Mouse (Mus musculus): Measurements from ENCODE around the gene Rwdd3.

Rwdd3 gene

DNA sequence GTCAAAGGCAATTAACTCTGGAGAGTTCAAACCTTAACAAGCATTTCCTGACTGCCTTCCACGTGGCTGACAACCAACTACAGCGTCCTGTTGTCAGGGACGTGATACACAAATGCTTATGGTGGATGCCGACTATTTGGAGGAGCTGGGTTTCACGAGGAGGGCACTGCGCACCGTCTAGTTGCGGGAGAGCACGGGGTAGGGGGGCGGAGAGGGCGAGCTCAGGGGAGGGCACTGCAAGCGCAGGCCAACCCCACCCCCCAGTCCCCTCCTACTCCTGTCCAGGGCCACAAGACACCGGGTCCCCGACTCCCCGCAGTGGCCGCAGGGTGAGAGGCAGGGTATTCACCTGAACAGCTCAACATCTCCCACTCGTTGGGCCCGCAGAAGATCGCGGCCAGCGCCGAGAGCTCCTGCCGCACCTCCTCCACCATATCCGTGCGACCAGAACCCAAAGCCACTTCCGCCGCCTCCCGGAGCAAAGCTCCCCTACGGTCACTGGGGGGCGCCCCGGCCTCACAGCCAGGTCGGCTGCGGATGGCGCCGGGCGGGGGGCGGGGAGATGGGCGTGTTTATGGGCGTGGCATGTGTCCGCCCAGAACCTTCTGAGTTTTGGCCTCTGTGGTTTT, at the start of gene Rwdd3:
Rwdd3 (minus strand) TSS at position 453 of the 629 bp plus-strand sequence.
- DNase-seq = peak; percentile 90

DNA sequence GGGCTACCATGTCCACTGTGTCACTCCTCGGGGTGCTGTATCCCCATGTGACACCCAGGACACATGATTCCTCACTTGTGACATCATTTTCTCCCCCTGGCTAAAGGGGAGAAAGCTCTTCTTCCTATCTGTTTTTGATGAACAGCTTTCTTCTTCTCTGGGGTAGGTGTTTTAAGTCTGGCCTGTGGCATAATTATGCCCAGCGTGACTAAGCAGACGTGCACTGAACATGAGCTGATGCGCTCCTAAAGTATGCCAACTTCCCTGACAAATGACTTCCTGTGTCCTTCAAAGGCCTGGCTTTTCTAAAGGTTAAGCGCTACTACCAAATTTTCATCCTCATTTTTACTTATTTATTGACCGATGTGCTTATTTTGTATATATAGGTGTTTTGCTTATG, 45.5 kb upstream of the Rwdd3 start:
- DNase-seq = no peak

DNA sequence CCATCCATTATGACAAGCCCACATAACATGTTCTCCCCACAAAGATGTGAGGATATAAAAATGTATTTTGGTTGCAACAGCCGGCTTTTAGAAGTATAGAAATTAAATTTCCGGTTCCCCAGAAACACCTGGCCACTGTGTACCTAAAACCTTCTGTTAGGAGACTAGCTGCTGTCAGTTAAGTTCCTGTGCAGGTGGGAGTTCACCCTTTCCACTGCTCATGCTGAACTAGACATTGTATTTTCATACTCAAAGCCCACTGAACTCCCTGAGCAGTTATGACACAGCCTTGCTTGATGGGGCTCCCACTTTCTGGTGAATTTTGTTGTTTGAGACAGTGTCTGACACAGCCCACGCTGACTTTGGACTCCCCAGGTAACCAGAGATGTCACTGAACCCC, 42.0 kb upstream of the Rwdd3 start:
- DNase-seq = no peak

DNA sequence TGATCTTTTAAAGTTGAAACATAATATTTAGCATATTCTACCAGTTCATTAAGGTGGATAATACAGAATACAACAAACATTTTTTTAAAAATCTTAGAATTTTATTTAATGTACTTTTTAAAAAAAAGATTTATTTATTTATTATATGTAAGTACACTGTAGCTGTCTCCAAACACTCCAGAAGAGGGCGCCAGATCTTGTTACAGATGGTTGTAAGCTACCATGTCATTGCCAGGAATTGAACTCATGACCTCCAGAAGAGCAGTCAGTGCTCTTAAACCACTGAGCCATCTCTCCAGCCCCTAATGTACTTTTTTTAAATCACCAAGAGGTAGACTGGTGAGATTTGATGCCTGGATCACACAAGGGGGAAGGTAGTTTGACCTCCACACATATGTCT, 40.7 kb upstream of the Rwdd3 start:
- no peak for DNase-seq

DNA sequence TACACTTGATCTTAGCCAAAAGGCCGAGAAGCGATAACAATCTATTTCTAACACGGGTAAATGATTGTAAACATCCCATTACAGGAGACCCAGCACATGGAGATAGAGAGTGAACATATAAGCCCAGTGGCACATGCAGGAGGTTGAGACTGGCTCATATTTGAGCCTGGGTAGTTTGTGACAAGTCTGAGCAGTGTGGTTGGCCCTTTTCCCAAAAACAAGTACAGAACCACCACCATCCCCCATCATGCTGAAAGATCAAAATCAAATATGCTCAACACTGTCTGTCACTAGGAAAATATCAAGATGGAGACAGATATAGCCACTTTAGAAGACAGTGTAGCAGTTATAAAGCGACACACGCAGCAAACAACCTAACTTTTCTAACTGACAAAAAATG, 37.5 kb upstream of the Rwdd3 start:
- DNase-seq = no peak

- DNase-seq = no peak
Observed at GRCm38 (mm10) chr3:121206202-121206882, 34.8 kb upstream of the Rwdd3 start.

DNA sequence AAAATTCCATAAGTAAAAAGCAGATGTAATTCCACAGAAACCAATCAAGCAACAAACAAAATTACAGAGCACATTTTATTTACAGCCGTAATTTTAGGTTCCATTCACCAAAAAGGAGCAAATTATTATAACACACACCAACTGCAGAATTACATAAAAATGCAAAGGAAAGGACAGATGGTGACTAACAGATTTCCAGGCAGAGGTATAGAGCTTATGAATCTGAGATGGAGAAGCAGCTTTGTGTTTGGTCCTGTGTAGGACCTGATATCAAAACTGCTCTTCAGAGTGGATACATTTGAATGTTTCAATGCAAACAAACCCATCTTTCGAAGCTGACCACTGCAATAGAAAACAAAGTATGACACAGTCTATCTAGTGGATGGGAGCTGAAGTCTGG, 31.1 kb upstream of the Rwdd3 start:
- DNase-seq = no peak

- DNase-seq = no peak
Observed at GRCm38 (mm10) chr3:121201012-121201747, 29.7 kb upstream of the Rwdd3 start.

- no peak for DNase-seq
Observed at GRCm38 (mm10) chr3:121189199-121189598, 17.7 kb upstream of the Rwdd3 start.

- no peak for DNase-seq
Observed at GRCm38 (mm10) chr3:121187510-121187909, 16.0 kb upstream of the Rwdd3 start.

DNA sequence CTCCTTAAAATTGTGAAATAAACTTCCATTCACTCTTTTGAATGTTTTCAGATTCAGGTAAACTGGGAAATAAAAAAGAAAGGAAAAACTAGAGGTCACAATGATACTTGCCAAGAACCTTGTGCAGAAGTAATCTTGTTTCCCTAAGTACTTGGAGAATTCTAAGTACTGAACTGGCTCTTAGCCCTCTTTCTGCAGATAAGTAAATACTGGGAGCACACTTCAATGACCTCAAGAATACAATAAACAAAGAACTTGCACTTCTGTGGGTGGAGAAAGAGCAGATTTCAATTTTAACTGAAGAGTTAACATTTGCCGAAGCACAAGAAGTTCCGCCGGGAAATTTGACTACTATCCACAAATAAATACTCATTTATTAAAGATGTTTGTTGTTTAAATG, 15.4 kb upstream of the Rwdd3 start:
- no peak for DNase-seq

GRCm38 (mm10) chr3:121185197-121185596, 13.7 kb upstream of the Rwdd3 start:
- DNase-seq = no peak

DNA sequence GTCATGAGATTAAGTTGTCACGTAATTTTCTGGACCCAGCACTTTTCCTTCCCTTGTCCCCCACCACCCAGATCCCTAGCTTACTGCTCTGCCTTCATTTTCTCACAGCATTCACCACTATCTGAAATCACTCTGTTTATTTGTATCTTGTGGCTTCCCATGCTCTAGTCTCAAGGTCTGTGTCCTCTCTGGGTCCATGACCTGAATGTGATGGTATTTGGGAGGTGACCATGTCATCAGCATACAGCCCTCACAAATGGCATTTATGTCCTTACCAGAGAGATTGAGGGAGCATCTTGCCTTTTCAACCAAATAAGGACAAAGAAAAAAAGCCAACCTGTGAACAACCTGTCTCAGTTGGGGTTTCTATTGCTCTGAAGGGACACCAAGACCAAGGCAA, 4.5 kb upstream of the Rwdd3 start:
- no peak for DNase-seq

GRCm38 (mm10) chr3:121174248-121174945, 2.9 kb upstream of the Rwdd3 start:
- no peak for DNase-seq

- no peak for DNase-seq
Observed at GRCm38 (mm10) chr3:121172718-121173117, 1.2 kb upstream of the Rwdd3 start.

GRCm38 (mm10) chr3:121171872-121172265, 374 bp upstream of the Rwdd3 start:
- no peak for DNase-seq

- DNase-seq = no peak
Observed at GRCm38 (mm10) chr3:121170631-121171030, 864 bp downstream of the Rwdd3 start.

DNA sequence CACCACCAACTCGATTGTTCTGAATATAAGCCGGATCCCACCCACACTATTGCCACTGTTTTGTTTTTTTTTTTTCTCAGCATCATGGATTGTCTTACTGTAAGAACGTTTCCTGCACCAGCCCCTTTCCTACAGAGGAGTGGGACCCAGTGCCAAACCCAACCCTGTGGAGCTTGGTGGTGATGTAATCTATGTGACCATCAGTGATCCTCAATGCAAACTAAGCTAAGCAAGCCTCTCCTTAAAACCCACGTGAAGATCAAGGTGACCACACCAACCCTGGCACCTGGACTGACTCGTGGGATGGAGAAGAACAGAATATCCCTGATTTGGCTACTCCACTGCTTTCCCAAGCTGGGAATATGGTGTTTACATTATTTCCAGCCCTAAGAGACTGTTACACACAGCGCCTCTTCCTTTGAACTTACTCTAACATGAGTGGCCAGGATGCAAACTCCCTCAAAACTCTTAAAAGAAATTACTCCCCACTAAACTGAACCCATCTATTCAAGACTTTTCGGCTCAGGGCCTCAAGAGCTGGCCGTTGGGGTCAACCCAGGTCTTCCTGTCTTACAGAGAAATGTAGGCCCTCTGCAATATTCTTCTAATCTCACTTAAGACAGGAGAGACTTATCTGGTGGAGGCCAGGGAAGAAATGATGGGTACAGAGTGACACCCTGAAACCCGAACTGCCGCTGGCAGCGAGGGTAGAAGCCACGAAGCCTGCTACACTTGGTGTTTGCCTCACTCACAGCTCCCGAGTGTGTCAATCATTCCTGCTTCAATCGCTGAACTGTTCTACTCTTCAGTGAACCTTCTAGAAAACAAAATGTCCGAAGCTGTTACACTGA, 2.2 kb downstream of the Rwdd3 start:
- DNase-seq = no peak

GRCm38 (mm10) chr3:121168581-121168980, 2.9 kb downstream of the Rwdd3 start:
- no peak for DNase-seq

DNA sequence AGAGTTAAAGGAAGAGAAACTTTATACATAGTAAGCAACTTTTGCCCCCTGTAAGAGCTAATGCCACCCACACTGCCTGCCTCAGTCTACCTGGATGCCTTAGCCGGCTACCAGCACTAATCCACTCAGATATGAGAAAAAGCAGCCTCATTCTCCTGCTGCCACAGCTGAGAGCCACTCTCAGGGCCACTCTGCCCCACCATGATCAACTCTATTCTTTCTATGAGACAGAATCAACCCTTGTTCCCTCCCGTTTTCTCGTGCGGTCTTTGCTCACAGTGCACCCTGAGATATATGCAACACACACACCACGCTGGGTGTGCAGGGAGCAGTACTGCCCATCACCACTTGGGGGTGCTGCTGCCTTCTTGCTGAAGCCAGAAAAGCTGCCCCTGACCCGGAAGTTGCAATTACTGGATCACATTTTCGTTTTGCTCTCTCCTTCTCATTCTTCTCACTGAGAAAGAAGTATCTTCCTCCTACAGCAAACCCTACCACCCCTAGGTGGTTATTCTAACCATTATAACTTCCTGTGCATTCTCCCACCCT, 8.2 kb downstream of the Rwdd3 start:
- peak; percentile 46 for DNase-seq

GRCm38 (mm10) chr3:121161661-121162060, 9.8 kb downstream of the Rwdd3 start:
- DNase-seq = no peak

GRCm38 (mm10) chr3:121160424-121160823, 11.1 kb downstream of the Rwdd3 start:
- no peak for DNase-seq
